Mouse (Mus musculus) embryo, embryonic 9.5 days (tissue): ENCODE measurements at regions not wholly inside any gene's neighbourhood (a gene's known extent, or its start where the extent isn't known, plus 50 kb on each side); places are given as distances from the start of the nearest gene placed in this dataset.

ENCODE experiments used
- DNase-seq: peaks from one replicate; pipeline ENCODE4 v3.0.0-alpha.2; 2017; ENCODE audit errors: extremely low spot score

DNA sequence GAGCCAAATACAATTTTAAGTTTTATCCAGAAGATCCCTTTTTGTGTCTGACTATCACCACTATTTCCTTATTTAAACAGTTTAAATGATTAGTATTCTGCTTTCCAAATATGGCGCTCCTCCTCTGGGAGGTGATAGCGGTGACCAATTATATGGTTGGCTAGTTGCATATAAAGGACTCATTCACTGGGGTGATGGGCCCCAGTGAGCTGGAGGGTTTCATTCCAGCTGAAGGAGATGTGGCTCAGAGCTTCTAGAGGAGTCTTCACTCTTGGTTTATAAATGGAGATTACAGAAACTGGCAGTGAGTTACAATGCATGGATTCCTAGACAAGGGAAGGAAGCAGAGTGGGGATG, 50.7 kb upstream of the Gm7361 start:
- no peak for DNase-seq

DNA sequence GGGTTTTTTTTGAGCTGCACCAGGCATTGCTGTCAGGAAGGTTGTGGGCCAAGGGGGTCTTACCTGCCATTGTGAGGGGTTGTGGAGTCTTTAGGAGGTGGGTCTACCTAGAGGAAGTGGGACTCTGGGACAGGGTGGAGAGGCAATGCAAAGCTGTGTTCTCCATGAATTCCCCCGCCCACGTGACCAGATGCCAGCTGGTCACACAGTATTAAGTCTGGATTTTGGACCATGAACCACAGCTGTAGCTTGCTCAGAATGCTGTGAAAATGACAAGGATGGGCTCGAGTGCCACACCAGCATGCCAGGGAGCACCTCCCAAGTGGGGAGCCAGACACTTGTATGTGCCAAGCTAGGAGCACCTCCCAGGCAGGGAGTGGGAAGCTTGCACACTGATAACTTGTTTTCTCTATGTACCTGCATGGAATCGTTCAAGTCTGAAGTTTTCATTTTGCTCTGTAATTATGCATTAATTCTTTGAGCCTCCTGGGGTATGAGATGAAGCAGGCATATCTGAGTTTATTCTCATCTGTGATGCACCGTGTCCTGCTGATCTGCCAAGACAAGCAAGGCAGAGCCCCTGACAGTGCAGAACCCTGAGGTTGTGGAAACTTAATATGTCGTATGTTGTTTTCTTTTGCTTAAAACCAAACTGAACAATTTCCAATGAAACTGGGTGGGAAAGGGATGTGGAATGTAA, 51.3 kb upstream of the Gm7361 start:
- DNase-seq: no peak

DNA sequence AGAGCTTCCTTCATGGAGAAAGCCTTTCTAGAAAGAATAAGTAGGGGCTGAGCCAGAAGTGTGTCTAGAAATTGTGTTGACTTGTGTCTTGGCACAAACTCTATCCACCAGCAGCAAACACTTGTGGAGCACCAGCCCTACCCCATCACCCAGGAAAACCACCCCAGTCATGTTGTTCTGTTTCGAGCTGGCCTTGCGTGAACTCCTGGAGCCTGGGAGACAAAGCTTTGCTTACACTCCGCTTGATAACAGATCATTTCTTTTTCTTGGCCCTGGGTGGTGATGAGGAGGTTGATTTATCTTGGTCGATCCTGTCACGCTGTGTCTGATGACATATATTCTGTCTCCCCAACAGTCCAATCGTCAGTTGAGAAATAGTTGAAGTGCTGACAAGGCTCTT, 55.0 kb upstream of the Gm7361 start:
- DNase-seq: no peak

DNA sequence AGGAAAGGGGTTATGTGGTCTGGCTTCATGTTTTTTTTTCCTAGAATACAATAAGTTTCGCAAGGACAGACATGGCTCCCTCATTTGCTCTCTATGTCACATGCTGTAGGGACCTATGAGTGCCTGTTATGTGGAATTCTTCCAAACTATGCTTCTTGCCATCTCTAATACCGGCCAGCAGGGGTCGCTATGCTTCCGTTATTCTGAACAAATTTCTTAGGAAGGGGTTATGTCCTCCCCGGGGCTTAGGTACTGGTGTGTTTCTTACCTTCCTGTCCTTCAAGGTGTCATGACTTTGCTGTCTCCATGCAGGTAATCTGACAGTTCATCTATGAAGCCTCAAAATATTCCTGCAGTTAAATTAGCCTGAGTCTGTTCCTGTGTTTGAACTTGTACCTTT, 68.1 kb upstream of the Gm7361 start:
- peak; percentile 19 for DNase-seq

DNA sequence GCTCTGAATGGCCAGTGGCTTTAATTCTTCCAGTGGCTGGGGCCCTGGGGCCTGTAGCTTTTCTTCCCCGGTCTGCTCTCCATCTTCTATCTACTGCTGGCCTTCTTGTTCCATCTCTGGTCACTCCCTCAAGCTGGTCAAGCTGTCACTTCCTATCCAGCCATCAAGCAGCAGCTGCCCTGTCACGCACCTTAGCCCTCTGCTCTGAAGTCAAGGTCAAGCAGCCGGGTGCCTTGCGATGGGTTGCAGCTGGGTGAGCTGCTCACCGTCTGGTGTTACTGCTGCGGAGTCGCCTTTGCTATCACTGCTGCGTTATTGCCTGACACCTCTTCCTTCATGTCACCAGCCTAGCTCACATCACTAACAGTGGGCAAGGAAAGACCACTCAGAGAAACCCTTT, 66.0 kb upstream of the Gm10220 start:
- no peak for DNase-seq

DNA sequence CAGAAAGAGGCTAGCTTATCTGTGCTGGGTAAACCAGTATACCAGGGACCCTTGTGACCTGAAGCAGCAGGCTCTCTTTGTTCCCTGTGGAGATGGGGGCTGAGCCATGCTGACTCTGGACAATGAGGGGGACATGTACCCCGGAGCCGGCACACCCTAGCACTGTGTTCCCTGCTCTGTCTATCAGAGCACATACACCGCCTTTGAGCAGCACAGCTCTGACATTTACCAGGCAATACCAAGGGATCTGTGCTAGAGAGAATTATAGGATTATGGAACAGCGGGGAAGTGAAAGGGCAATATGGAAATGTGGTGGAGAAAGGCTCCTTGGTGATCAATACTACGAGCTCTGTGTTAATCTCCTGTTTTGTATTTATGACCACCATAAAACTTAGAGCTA, 64.2 kb upstream of the Gm10220 start:
- DNase-seq: no peak

DNA sequence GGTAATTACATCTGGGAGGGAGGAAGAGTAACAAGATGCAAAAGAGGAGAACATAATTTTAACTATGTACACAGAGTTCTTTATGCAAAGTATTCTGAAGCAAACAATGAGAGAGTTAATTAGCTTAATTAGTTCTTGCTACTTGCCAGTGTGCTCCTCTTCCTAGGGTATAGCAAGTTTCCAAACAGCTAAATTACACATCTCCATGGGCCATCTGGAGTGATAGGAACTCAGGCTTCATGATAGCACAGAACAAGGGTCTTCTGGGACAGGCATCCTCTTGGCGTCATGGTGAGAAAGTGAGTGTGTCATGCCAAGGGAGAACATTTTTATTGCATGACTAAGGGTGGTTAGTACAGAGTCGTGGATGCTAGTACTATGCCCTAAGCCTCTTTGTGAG, 54.8 kb upstream of the Gm10220 start:
- DNase-seq: no peak

DNA sequence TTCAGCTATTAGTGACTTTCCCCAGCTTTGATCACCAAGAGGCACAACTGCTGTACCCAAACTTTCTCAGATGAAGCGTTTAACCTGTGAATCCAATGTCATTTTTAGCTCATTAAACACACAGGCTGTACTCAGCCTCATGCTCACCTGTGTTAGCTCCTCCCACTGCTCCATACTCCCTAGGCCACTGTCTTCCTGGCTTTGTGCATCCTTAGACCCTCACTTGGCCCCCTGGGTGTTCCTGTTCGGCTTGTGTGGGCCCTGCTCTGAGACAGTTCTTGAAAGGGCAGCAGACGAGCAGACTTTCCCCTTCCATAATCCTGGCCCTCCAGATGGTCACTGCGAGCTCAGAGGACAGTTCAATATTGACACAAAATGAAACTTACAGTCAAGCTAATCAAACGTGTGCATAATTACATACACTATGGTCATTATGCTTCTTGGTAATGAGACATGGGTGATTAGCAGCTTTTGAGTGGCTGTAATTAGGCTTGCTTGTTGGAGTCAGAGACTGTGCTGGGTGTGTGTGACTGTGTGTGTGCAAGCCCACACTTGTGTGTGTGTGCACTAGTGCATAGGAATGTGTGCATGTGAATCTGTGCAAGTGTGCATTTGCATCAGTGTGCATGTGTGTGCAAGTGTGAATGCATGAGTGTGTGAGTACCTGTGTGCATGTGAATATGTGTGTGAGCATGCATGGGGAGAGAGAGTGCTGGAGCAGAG, 50.6 kb upstream of the Gm10220 start:
- no peak for DNase-seq

DNA sequence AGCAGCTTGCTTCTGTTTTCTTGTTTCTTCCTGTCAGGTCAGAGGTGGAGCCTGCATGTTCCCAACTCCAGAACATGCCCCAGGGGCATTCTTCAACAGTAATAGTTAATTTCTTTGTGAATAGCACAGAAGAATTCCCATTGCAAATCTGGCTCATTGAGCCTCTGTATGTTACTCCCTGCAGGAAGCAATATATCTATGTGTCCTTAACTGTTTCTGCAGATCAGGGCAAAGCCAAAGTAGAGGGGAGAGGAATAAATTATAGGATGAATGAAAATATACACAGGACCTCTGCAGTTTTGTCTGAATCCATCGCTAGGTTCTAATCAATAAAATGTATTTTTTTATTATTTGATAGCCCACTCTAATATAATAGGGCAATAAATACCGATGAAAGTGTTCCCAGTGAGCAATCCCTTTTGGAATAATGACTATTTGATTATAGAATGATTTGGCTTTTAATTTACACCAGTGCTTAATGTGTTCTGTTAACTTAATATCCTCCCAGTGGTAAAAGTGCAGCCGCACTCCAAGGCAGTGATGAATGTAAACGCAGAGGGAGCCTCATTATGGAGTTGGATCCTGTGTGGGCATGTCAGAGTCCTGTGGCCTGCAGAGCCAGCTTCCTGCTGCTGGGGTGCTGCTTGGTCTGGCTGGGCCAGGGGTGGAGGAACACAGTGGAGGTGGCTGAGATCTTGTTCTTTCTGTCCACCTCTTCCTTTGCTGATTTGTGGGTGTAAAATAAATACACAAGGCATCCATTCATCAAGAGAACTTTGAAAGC, 49.7 kb upstream of the Gm10220 start:
- no peak for DNase-seq
